Mouse (Mus musculus) liver, embryonic 14.5 days (tissue): ENCODE measurements around the gene Hsd11b1.

ENCODE experiments used
- CTCF ChIP-seq: IDR thresholded peaks from 2 replicates; pipeline ENCODE4 v1.5.1; 2016; ENCODE audit warnings: antibody characterized with exemption, low read depth, control low read depth
- EP300 ChIP-seq: IDR thresholded peaks from 2 replicates; pipeline ENCODE4 v1.6.1; 2016; ENCODE audit warnings: antibody characterized with exemption, low read depth

DNA sequence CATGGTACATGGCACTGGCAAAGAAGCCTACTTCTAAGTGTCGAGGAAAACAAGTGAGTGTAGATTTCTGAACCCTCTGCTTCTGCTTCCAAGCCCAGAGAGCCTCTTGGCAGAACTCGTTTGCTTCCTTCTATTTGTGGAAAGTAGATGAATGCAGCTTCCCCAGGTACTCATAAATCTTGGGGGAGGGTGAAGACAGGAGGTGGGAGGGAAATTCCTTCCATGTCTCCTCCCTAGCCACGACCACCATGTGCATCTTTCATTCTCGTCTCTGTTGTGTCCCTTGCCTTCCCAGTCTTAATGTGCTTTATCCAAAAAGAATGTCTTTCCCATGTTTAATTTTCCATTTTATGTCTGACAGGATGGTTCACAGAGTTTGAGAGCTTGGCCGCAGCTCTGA lies 11.3 kb downstream of the Hsd11b1 start:
- TF ChIP-seq CTCF (no peak), EP300 (no peak)
